Mouse (Mus musculus) thymus, postnatal 14 days (tissue): ENCODE measurements around the gene Dyrk2.
A peak's percentile ranks its signal among the peaks of the same experiment; 100 is the strongest.

Experiments
- DNase-seq: peaks from one replicate; pipeline ENCODE4 v3.0.0; 2021

The Dyrk2 gene

DNA sequence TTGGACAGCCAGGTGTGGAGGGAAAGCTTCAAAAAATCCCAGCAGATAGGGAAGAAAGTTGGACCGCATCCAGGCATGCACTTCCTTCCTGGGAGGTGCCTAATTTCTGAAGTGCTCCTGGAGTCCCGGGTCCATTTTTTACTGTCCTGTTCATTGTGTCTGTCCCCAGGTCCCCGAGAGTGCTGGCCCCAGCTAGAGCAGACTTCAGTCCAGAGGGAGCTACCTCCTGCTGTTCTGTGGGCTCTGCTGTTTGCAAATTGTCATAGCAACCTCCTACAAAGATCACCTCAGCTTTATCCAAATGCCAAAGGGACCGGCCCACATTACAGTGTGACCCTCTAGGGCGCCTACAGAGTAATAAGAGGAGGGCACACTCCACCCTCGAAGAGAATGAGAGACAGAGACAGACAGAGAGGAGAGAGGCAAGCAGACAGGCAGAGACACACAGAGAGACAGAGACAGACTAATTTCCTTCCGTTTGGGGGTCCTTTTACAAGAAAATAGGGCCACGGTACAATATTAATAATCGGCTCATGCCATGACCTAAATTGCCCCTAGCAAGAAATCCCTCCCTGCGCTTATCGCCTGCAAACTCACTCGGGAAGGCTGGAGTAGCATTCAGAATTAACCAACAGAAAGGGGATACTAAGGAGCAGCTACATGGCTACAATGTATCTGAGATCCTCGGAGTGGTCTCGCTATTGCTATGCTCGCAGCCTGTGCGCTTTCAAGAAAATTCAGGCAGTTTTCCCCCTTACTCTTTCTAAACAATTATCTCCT lies at the start of gene Dyrk2:
Gene Dyrk2 (minus strand): TSS at position 9 of the 780 bp plus-strand sequence.
- DNase-seq: no peak

DNA sequence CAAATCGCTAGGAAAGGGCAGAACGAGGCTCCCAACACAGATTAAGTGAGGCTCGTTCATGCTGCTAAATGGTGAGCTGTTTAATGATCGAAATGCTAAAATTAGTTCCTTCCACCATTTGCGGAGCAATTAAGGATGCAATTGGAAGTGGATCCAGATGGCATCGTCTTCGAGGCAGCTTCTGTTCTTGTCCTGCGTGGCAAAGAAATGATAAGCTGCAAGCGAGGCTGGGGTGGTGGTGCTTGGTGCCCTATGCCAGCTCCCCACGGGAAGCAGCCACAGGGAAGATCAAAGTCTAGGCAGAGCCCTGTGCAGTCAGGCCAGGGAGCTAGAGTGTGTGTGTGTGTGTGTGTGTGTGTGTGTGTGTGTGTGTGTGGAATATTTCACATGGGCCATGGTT lies 32.6 kb upstream of the Dyrk2 start:
- DNase-seq: no peak

DNA sequence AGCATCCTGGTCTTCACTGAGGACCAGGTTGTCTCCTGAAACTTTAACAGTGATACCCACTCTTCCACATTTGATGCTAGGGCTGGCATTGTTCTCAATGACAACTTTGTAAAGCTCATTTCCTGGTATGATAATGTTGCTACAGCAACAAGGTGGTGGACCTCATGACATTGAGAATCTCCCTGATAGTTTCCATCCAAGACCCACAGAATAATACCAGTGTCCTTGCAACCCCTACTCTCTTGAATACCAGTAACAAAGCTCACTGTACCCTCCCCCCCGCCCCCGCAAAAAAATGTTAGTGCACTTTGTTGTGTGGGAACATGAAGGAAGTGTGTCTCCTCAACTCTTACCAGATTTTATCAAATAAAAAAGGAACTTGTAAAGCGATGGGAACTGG lies 23.6 kb upstream of the Dyrk2 start:
- no peak for DNase-seq

DNA sequence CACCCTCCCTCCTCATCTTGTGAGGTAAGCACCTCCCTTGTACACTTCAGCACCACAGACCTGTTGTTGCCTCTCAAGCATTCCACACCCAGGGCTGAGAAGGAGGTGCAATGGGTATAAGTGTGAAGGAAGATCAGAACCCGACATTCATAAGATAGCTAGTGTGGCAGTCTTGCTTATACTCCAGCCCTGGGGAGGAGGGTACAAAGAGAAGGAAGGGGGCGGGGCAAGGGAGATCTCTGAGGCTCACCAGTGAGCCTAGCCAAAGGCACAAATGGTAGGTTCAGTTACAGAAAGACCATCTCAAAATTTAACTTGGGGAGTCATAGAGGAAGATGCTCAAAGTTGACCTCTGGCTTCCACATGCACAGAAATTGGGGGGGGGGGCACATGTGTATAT lies 14.1 kb upstream of the Dyrk2 start:
- DNase-seq: peak; percentile 68

DNA sequence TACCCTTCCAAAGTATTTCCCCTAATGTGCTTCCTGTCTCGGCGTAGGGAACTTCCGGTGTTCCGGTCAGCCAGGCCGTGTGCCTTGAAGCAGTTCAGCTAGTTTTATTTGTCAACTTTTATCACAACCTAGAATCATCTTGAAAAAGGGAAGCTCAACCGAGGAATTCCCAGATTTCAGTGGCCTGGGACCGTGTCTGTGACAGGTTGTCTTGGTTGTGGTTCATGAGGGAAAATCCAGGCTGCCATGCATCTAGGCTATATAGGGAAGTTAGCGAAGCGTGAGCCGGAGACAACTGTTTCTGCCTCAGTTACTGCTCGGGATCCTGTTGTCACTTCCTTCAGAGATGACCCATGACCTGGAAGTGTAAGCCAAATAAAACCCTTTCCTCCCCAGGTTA lies 13.3 kb upstream of the Dyrk2 start:
- DNase-seq: no peak

DNA sequence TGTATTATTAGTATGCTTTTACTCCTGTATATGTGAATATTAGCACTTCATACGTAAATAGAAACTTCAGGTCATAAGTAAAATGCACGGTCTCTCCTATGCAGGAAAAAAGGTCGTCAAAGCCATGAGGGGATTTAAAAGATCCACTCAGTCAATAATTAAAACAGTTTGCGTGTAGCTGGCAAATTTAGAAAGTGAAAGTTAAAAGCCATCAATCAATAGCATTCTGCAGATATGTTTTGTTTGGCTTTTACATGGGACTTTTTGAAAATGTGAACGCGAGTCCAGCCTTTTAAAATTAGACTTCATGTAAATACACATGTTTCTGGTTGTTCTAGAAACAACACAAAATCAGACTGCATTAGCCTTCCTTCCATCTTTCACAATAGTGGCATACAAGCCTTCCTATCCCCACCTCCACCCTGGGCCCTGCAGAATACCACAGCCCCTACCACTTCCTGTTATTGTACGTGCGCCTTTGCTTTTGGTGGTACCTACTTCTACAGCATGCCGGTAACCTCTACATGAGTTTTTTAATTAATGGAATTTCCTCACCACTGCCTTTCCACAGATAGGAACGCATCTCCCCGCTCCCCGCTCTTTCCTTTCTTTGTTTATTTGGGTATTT lies 12.4 kb upstream of the Dyrk2 start:
- DNase-seq: peak; percentile 89

DNA sequence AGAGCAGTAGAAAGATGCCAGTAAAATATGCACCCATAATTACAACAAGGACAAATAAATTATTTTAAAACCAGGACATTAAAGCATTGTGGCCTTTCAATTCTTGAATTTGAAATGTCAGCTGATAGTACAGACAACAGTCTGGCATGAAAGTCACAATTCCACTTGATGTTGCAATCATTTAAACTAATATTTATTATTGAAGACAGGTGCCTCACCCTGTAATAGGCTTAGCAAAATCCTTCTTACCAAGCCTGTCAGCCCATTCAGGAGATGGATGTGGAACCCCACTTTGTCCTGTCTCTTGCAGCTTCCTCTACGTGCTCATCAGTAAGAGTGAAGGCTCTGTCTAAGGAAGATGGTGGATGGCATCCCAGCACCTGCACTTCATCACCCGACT lies 10.8 kb upstream of the Dyrk2 start:
- no peak for DNase-seq

DNA sequence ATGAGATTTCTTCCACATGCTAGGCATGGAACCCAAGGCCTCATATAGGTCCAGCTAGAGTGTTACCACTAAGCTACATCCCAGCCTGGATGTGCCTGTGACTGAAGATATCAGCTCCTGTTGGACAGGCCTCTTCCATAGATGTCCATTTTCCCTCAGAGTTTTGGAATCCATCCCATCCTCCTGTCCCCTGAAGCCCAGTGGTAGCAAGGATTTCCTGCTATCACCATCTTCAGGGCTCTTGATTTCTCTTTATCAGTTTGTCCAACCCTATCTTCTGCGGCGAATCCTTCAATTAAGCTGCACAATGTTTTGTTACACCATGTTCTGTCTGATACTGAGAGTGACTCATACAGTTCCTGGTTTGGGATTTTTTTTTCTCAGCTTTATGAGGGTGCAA lies 2.2 kb upstream of the Dyrk2 start:
- no peak for DNase-seq

DNA sequence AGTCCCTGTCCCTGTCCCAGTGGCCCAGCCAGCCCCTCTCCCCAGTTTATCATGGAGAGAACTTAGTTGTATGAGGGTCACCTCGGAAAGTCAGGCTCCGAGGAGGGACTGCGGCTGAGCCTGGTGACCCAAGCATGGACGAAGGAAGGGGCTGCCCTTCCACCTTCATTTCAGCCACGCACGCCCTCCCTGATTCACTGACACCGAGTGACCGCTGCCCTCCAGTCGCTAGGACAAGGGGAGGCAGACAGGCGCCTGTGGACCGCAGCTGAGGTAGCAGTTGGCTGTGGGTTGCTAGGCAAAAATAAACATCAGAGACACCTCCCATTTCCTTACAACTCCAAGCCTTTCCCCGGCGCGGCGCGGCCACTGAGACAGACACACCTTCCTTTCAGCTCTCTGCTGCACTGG lies 413 bp downstream of the Dyrk2 start:
- DNase-seq: peak; percentile 75

DNA sequence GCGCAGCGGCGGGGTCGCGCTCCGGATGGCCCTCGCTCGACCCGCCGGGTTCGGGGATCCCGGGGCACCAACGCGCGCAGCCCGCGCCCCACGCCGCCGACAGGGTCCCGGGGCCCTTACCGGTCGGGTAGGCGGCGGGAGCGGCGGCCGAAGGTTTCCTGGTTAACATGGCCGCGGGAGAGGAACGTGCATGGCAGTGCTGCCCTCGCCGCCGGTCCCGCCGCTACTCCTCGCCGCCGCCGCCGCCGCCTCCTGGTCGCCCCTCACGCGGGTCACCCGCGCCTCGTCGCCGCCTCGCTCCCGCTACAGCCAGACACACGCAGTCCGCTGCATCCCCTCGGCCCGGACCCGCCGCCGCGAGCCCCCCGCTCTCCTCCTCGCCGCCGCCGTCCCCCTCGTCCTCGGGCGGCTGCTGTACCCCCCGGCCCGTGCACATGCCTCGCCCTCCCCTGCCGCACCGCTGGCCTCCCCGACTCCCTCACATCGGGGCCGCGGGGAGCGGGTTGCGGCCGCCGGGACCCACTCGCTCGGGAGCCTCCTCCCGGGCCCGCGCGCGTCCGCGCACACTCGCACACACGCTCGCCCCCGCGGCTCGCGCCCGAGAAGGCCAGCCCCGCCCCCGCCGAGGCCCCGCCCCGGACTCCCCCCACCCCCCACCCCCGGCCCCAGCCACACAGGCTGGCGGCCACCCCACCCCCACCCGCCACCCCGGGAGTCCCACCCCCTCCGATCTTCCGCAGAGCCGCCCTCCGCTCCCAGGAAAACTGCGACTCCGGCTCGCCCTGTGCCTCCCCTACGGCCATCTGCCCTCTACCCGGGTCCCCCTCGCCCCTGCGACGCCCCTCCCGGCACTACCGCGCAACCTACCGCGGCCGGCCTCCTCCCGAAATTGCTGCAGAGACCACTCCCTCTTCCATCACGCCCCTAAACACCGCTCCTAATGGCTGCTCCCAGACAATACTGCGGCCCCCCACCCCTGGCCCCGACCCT lies 1.1 kb downstream of the Dyrk2 start:
- peak; percentile 90 for DNase-seq

DNA sequence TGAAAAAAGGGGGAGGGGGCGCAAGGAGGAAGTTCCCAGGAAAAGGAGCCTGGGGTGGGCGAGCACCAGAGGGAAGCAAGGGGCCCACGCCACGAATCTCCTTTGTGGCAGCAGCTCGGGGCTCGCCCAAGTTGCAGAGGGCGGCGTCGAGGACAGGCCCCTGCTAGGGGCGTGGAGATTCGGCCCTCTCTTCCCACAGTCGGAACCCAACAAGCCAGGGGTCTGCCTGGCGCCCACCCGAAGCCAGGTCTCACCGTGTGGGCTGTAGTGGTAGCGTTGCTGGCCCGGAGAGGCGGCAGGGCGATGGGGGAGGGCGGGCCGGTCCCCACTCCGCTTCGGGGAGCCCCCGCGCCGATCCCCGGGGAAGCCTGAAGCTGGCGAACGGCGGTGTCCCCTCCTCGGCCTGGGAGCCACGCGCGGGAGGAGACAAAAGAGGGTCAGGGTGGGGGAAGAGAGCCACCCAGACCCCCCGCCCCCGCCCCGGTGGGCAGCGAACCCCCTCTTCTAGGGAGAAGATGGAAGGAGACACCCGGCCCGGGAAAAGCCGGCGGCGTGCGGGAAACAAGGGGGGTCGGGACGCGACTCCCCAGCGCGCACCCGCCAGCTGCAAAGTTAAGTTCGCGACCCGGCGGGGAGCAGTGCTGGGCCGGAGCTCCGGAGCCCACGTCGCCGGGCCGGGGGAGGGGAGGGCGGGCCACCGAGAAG lies 2.0 kb downstream of the Dyrk2 start:
- DNase-seq: peak; percentile 75

DNA sequence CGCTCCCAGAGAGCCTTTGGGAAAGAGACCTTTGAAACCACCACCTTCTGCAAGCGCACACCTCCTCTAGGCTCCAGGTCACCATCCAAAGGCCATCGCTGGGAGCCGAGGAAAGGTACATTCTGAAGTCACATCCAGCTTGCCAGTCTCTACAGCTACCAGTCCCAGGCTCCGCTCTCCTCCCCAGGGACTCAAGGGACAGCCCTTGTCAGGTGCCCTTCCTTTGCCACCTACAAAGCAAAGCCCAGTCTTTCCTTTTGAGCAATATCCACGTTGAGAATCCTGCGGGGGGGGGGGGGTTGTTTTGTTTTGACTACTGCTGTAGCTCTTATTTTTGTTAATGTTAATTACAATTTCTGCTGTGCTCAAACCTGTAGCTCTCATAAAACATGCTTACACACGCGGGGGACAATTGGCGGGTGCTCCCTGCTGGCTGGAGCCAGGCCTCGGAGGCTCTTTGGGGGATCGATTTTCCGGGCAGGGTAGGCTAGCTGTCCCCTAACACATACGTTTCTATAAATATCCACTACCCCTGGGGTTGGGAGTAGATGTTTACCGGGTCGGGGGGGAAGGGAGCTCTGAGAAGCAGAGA lies 2.6 kb downstream of the Dyrk2 start:
- DNase-seq: peak; percentile 35

DNA sequence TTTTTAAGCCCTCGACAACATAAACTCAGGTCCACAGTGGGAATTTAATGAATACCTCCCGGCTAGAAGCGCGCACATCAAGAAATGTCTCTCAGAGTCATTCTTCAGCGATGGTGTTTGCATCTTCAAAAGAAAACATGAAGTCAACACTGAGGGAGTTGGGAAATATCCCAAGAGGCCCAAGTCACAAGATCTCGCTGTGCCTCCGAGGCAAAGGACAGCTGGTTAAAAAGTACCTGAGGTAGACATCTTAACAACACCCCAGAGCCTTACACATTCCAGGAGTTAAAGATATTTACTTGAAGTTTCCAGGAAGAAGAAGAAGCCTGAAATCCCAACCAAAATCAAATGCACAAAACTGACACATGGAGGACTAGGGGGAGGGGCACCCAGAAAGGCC lies 5.0 kb downstream of the Dyrk2 start:
- DNase-seq: no peak

DNA sequence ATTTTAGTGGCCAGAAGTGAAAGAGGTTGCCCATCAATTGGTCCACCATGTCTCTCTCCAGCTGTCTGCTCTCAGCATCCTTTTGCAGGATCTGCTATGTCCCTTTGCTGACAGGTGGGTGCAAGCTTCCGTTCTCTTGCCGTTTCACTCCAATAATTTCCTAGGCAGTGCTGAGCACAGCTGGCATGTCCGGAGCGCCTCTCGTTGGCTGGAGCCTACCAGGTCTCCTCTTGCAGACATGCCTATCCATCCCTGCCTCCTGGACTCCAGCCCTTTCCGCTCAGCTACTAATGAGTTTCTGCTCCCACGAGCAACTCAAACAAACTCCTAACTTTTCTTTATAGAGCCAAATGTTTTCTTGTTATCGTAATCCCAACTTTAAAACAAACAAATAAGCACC lies 6.4 kb downstream of the Dyrk2 start:
- DNase-seq: no peak

DNA sequence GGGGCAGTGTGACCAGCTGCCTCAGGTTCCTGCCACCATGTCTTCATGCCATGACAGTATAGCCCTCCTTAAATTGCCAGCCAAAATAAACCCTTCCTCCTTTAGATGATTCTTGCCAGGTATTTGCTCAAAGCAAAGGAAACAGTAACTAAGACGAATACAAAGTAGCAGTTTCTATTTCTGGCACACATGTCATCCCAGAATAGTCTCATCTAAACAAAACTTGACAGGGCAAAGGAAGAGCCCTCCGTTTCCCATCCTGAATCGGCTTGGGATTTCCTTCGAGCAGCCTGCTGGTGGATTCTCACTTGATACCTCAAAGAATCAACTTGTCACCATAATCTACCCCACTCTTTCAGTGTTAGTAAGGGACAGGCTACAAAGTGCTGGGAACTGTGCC lies 7.8 kb downstream of the Dyrk2 start:
- DNase-seq: no peak

DNA sequence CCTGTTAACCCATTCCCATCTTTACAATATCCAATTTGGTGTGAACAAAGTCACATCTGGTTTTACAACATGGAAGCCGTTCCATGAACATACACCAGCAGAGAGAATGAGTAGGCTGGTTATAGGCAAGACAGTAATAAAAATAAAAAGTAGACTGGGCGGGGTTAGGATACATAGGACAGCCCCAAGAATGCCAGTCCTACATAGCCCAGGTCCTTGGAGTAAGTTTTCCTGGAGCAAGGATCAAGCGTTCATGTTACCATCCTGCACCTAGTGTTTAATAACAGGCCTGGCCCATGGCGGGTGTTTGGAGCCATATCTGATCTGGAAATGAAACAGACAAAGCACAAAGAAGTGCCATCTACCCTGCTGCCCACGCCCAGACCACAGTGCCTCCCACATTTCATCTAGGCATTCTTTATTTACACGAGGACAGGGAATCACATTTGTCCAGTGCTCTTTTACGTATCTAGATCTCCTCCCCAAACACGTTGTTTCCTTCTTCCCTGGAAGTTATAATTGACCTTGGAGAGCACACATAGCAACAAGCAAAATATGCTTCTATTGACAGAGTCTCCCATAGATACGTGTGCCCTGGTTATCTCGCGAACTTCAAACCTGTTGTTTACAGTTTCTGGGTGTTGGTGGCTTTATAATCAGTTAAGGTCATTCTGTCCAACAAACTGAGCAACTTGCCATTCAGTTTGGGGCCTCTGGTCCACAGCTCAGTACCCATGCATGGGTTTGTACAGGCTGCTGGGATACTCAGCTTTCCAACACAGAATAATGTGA lies 8.6 kb downstream of the Dyrk2 start:
- DNase-seq: no peak

DNA sequence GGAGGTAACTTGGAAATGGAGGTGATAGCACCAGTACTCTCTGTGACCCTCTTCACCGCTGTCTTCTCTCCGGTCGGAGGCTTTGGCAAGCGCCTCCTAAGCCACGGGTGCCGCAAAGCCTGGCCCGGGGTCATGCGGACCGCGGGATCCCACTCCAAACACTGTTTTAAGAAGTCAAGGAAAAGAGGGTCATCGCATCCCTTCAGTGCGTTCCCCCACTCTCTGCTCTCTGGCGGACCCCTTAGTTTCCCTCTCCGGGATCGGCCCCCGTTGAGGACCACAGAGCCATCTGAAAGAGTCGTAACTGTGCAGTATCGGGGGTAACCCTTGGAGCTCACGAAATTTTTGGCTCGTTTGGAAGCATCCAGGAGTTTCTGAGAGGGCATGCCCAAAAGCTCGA lies 10.4 kb downstream of the Dyrk2 start:
- DNase-seq: no peak

DNA sequence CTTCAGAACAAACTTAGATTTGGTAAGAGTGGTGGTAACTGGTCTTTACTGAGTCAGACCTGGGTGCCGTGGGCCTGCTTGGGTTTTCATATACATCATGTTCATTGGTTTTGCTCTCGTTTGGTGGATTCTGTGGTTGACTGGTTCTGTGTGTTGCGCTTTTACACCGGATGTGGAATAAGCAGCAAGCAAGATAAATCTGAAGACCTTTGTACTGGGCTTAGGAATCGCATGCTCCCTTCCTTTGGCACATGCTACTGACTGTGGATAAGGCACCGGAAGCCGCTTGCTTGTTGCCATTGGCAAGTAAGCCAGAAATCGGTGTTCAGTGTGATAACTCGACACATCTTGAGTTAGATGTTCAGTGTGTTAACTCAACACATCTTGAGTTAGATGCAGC lies 15.4 kb downstream of the Dyrk2 start:
- DNase-seq: no peak

DNA sequence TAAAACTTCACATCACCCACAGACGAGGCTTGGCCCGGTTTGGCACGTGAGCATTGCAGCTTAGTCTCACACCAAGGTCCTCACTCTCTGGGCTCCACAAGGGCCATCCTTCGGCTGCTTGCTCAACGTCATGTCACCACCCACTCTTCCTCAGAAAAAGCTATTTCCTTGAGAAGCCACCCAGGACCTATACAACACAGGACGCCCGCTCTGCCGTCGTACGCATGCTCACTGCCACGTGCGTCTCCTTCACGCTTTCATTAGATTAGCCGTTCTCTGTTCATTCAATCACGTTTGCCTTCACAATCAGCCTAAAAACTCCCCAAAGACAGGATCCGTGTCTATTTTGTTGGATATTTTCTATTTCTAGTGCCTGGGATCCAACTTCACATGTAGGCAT lies 17.5 kb downstream of the Dyrk2 start:
- no peak for DNase-seq

DNA sequence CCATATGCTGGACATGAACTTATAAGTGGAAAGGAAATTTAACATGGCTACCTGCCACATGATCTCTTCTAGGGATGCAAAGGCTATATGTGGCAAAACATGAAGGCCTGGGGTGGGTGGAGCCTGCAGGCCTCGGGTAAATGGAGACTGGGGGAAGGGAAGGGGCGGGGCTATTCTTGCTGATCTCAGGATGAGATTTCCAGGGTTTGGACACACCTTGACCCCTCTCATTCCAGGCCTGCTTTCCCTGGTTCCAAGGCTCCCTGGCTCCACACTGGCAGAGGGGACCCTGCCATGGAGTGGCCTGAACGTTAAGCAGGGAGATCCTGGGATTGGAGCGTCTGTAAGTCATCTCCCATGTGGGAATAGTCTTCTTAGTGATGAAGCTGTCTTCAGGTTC lies 21.5 kb downstream of the Dyrk2 start:
- DNase-seq: no peak

DNA sequence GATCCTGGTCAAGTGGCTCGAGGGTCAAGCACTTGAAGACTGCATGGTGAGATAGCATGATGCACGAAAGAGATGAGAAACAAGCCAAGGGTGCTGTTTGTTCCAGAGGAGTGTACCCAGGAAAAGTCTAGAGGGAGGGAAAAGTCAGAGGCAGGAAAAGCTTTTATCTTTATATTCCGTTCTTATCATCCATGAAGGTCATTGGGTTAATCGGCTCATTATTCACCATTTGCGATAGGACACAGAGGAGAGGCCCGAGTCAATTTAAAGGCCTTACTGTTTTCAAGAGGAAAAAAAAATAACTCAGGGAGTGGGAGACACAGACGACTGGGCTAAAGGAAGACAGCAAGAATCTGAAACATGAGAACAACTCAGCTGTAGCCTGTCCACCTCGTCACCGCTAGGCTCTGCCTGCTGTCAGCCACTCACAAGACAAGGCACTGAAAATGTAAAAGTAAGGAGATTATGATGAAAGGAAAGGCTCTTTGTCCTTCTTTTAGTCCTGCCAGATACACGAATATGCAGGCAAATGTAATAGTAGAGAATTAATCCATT lies 22.9 kb downstream of the Dyrk2 start:
- DNase-seq: no peak
